Mouse (Mus musculus) lung, embryonic 14.5 days (tissue): ENCODE results near the gene Gm21760. TPM values are rescaled to one million over a fixed set of nuclear protein-coding genes. Genes with fewer than 3 reads are reported as not detected.
"Not testable (repeated sequence)": the region's sequence is repeated elsewhere in the genome, so short reads cannot be mapped to it uniquely, and the experiment has no call there.

Source experiments
- ATAC-seq: fragments of 200-750 bp; cut with Nextera tagmentation; 2 replicates; pipeline ENCODE4 v1.8.0; 2017; ENCODE audit warnings: mild to moderate bottlenecking, moderate TSS enrichment, moderate library complexity; ENCODE audit not compliant: insufficient read depth
- DNase-seq: peaks from one replicate; pipeline ENCODE4 v3.0.0-alpha.2; 2015
- H3K27ac ChIP-seq: fragments of 300-500 bp; sonication (generic); 2 replicates; pipeline ENCODE4 v1.5.1; 2014; ENCODE audit warnings: low read depth, mild to moderate bottlenecking, moderate library complexity
- H3K27me3 ChIP-seq: fragments of 300-500 bp; sonication (generic); 2 replicates; pipeline ENCODE4 v1.6.1; 2014; ENCODE audit warnings: low read length, control low read depth; ENCODE audit not compliant: insufficient read depth
- H3K36me3 ChIP-seq: fragments of 300-500 bp; sonication (generic); 2 replicates; pipeline ENCODE4 v1.6.1; 2014; ENCODE audit warnings: control low read depth; ENCODE audit not compliant: insufficient read depth
- H3K4me1 ChIP-seq: fragments of 300-500 bp; sonication (generic); 2 replicates; pipeline ENCODE4 v1.6.1; 2014; ENCODE audit warnings: antibody characterized with exemption, control low read depth; ENCODE audit not compliant: insufficient read depth
- H3K4me2 ChIP-seq: fragments of 300-500 bp; sonication (generic); 2 replicates; pipeline ENCODE4 v1.6.1; 2014; ENCODE audit warnings: mild to moderate bottlenecking
- H3K4me3 ChIP-seq: fragments of 300-500 bp; sonication (generic); 2 replicates; pipeline ENCODE4 v1.5.1; 2014; ENCODE audit warnings: low read depth, low read length
- H3K9ac ChIP-seq: fragments of 300-500 bp; sonication (generic); 2 replicates; pipeline ENCODE4 v1.6.1; 2014
- H3K9me3 ChIP-seq: fragments of 300-500 bp; sonication (generic); 2 replicates; pipeline ENCODE4 v1.6.1; 2016; ENCODE audit warnings: low read depth, low read length, control low read depth
- WGBS: fragments of 180-500 bp; shearing (Covaris S2); extraction: QIAGEN DNeasy Blood & Tissue Kit; methylation state at CpG from one replicate; pipeline ENCODE4 v1.1.7; 2014; 5-methylcytosine and 5-hydroxymethylcytosine counted together
- polyA plus RNA-seq: library from polyadenylated mRNA; unstranded; fragments of >200 nt; fragmentation: Nextera tagmentation; extraction: Ambion mirVana; gene quantifications from 2 replicates; pipeline ENCODE4 v1.2.1, GENCODE M21; 2014

Gm21760 gene
- polyA plus RNA-seq: not detected in 2 replicates

DNA sequence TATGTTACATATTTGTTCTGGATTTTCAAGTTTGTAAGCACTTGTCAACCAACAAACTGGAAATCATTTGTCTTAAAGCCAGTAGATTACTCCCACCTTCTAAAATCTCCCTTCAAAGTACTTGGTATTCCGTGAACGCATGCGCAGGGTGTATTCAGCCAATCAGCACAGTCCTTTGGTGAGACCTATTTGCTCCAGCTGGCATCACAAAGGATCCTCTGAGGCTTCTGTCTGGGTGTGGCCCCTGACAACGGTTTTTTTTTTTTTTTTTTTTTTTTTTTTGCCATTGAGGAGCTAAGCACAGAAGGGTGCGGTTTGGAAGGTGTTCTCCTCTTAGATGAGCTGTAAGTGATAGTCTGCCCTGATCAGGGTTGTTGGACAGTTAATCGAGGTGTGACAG is at the start of gene Gm21760:
Gm21760 (plus strand) TSS at position 301 of the 400 bp plus-strand sequence.
- not testable (repeated sequence) for H3K27ac ChIP-seq, H3K4me1 ChIP-seq, H3K4me2 ChIP-seq, DNase-seq, ATAC-seq, H3K27me3 ChIP-seq, H3K4me3 ChIP-seq, H3K9ac ChIP-seq, H3K9me3 ChIP-seq, H3K36me3 ChIP-seq
- no CpG with 5 or more reads among the region's 6 CpGs for WGBS
